Mouse (Mus musculus) mouse trophoblast stem cell (cell line): ENCODE measurements around the gene Dock4.
"Not testable (repeated sequence)": the region's sequence is repeated elsewhere in the genome, so short reads cannot be mapped to it uniquely, and the experiment has no call there.

Source experiments
- in situ Hi-C, 2 experiments: fragments of 300-500 bp; cut with MseI, MboI; formaldehyde crosslinking; loops; 2 replicates in 1 of 2; 3 replicates in 1 of 2; pipeline ENCODE4 v1.15.1; 2025

Dock4 gene

DNA sequence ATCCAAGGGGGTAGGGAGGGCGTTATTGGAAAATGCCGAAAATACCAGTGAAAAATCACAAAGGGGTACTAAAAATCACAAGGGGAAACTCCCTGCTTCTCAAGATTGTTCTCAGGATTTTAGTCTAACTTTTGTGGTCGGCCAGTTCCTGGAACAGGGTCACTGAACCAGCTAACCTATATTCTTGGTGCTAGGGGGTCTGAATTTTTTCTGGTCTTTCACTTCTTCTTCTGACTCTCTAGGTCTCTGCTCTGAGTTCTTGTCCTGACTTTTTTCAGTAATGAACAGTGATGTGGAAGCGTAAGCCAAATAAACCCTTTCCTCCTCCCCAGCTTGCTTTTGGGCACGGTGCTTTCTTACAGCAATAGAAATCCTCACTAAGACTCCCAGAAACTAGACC lies 424.6 kb downstream of the Dock4 start:
- in situ Hi-C loops = no loop called here

DNA sequence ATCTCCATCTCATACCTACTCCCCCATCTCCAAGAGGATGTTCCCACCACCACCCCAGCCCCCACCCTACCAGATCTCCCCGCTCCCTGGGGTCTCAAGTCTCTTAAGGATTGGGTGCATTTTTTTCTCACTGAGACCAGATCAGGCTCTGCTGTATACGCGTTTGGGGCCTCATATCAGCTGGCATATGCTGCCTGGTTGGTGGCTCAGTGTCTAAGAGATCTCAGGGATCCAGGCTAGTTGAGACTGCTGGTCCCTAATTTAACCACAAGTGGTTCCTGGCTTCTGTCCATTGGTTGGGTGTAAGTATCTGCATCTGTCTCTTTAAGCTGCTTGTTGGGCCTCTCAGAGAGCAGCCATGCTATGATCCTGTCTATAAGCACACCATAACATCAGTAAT lies 427.0 kb downstream of the Dock4 start:
- in situ Hi-C loops = no loop called here

GRCm38 (mm10) chr12:40873267-40873666 lies 427.5 kb downstream of the Dock4 start:
- in situ Hi-C loops = not testable (repeated sequence)

- in situ Hi-C loops = no loop called here
Measured at GRCm38 (mm10) chr12:40884976-40885375, 439.2 kb downstream of the Dock4 start.

GRCm38 (mm10) chr12:40885377-40885776 lies 439.6 kb downstream of the Dock4 start:
- in situ Hi-C loops = no loop called here

DNA sequence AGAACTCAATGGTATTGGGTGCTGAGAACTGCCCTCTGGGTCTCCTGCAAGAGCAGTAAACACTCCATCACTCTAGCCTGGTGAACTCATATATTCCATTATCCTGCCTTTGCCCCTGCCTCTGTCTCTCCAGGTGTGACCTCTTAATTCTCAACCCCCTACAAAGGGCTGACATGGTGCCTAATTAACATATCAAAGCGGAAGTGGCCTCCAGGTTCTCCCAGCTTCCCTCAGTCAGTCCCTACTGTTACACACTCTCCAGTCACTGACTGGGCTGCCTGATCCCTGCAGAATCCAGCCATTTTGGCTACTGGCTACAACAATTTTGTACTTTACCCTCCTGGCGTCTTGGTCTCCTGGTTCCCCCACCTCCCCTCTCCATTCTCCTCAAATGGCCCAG lies 441.7 kb downstream of the Dock4 start:
- in situ Hi-C loops = no loop called here

- in situ Hi-C loops = no loop called here
Measured at GRCm38 (mm10) chr12:40888261-40888791, 442.6 kb downstream of the Dock4 start.

DNA sequence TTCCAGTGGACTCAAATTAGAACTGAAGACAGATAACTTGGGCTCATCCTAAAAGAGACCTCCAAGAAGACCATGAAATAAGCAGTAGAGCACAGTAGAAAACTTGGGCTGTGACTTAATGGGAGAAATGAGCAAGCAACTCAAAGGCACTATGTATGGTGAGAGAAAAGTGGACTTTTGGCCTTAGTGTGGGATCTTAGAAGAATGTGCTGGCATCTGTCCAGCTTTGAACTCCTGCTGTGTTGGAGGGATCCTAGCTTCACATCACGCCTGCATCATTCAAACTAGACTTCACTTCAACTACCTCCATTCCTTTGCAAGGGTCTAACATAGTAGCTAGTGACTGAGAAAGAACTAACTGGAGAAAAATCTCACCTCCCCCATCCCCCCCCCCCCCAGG lies 443.1 kb downstream of the Dock4 start:
- in situ Hi-C loops = no loop called here

- in situ Hi-C loops = no loop called here
Measured at GRCm38 (mm10) chr12:40889534-40889933, 443.8 kb downstream of the Dock4 start.

- in situ Hi-C loops = no loop called here
Measured at GRCm38 (mm10) chr12:40891168-40891567, 445.4 kb downstream of the Dock4 start.

- in situ Hi-C loops = no loop called here
Measured at GRCm38 (mm10) chr12:40893741-40894140, 448.0 kb downstream of the Dock4 start.

DNA sequence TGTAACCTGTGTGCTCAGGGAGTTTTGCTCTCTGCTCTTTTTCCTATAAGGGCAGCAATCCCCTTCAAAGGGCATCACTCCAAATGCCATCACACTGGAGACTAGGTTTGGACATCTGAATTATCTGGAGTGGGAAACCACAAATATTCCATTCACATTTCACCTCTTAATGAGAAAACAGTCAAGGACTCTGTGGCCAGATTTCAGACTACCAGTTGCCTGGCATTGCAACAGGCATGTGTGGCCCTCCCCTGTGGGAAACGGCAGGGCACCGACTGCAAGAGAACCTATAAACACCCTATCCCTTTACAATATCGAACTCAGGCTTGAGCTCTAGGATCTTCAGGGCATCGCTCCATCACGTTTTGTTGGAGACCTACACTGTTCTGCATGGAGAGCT lies 448.9 kb downstream of the Dock4 start:
- in situ Hi-C loops = no loop called here
